Mouse (Mus musculus) urinary bladder, postnatal 14 days (tissue): ENCODE measurements around the gene Fgf14.
"Not testable (repeated sequence)": the region's sequence is repeated elsewhere in the genome, so short reads cannot be mapped to it uniquely, and the experiment has no call there.

Experiments
- DNase-seq: peaks from one replicate; pipeline ENCODE4 v3.0.0; 2021; ENCODE audit warnings: low spot score

The Fgf14 gene

GRCm38 (mm10) chr14:124474066-124474667, 202.8 kb downstream of the Fgf14 start:
- no peak for DNase-seq

- no peak for DNase-seq
Observed at GRCm38 (mm10) chr14:124470909-124471308, 206.0 kb downstream of the Fgf14 start.

- DNase-seq: no peak
Observed at GRCm38 (mm10) chr14:124455120-124455519, 221.8 kb downstream of the Fgf14 start.

GRCm38 (mm10) chr14:124446096-124446840, 230.7 kb downstream of the Fgf14 start:
- DNase-seq: no peak

GRCm38 (mm10) chr14:124444831-124445230, 232.1 kb downstream of the Fgf14 start:
- DNase-seq: no peak

GRCm38 (mm10) chr14:124439298-124439697, 237.6 kb downstream of the Fgf14 start:
- not testable (repeated sequence) for DNase-seq

GRCm38 (mm10) chr14:124411890-124412289, 265.0 kb downstream of the Fgf14 start:
- DNase-seq: no peak

- no peak for DNase-seq
Observed at GRCm38 (mm10) chr14:124410945-124411344, 266.0 kb downstream of the Fgf14 start.

- DNase-seq: no peak
Observed at GRCm38 (mm10) chr14:124328391-124328790, 348.5 kb downstream of the Fgf14 start.

GRCm38 (mm10) chr14:124319017-124319718, 357.8 kb downstream of the Fgf14 start:
- DNase-seq: no peak

- no peak for DNase-seq
Observed at GRCm38 (mm10) chr14:124315513-124315912, 361.4 kb downstream of the Fgf14 start.

- no peak for DNase-seq
Observed at GRCm38 (mm10) chr14:124287027-124287426, 389.9 kb downstream of the Fgf14 start.

- DNase-seq: no peak
Observed at GRCm38 (mm10) chr14:124278384-124278944, 398.5 kb downstream of the Fgf14 start.

- no peak for DNase-seq
Observed at GRCm38 (mm10) chr14:124266977-124267376, 409.9 kb downstream of the Fgf14 start.

GRCm38 (mm10) chr14:124264541-124265059, 412.3 kb downstream of the Fgf14 start:
- DNase-seq: no peak

- no peak for DNase-seq
Observed at GRCm38 (mm10) chr14:124263199-124263598, 413.7 kb downstream of the Fgf14 start.

GRCm38 (mm10) chr14:124247517-124247916, 429.4 kb downstream of the Fgf14 start:
- DNase-seq: no peak

- DNase-seq: no peak
Observed at GRCm38 (mm10) chr14:124223445-124223844, 453.5 kb downstream of the Fgf14 start.

- DNase-seq: no peak
Observed at GRCm38 (mm10) chr14:124222447-124222846, 454.5 kb downstream of the Fgf14 start.

GRCm38 (mm10) chr14:124220979-124221378, 455.9 kb downstream of the Fgf14 start:
- no peak for DNase-seq

GRCm38 (mm10) chr14:124195806-124196205, 481.1 kb downstream of the Fgf14 start:
- no peak for DNase-seq

GRCm38 (mm10) chr14:124195331-124195730, 481.6 kb downstream of the Fgf14 start:
- no peak for DNase-seq

- no peak for DNase-seq
Observed at GRCm38 (mm10) chr14:124192815-124193142, 484.1 kb downstream of the Fgf14 start.
